Mouse (Mus musculus): ENCODE measurements around the gene Bmp10.
A peak's percentile ranks its signal among the peaks of the same experiment; 100 is the strongest.

Bmp10 gene

DNA sequence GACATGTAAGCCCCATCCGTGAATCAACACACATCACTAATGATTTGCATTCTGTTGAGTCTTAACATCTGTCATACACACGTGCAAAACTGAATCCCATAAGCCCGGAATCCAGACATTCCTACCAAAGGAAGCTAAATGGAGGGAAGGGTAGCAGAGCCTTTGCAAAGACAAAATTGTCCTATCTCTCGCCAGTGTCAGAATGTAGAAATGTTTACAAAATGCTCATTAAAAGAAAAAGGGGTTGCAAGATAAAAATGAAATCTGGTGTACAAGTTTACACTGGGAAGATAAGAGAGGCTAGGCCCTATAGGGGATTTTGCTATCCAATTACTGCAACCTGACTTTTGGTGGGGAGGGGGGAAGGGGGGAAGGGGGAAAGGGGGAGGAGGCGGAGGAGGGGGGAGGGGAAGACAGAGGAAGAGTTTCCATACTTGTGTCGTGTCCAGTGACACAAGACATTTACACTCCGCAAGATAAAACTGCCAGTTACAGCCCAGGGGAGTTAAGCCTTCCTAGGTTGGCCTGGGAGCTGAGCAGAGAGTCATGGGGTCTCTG, at the start of gene Bmp10:
Bmp10 (plus strand) TSS at position 508 of the 558 bp plus-strand sequence.
- no peak for DNase-seq (ENCODE audit: low spot score in 2 of 2)

DNA sequence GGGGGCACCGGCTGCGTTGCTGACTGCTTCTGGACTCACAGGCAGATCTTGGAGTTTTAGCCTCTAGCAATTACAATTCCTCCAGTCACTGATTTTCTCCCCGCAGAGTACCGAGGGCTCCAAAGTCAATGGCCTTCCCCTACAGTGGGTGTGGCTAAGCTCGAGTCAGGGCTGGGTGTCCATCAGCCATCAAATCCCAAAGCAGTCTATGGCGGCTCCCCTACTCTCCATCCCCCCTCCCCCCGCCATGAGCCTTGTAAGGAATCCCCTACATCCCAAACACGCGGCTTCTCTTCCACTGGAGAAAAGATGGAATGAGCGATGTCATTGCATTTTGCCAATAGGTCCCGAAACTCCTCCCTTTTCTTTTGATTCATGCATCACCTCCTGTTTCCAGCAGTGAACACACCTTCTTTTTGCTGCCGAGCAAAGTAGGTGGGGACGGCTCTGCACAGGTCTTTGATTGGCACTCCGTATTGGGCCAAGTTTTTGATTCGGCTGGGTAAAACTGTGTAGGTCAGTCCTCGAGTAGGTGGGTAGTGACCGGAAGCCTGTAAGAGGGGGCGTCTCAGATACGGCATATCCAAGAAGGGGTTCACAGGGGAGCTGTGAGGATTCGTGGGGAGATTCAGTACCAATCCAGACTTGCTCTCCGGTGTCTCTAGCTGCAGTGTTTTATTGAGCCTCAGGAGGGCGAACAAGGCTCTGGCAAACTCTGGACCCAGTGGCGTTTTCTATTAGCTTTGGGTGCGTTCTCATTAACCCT, 44.7 kb upstream of the Bmp10 start:
- peak in 1 of 2 experiments; percentile 33 for DNase-seq (ENCODE audit: low spot score in 2 of 2)

DNA sequence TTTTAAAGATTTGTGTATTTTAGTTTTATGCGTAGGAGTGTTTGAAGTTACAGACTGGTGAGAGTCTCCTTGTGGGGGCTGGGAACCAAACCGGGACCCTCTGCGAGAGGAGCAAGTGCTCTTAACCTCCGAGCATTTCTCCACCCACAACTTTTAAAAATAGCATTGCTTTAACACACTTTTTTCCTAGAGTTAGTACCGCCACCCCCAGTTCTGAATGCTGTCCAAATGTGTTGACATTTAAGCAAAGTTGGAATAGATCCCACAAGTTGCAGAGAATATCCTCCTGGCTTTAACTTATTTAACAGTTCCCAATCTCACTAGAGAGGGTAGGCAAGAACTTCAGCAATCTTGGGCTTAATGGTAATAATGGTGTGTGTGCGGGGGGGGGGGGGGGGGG, 44.0 kb upstream of the Bmp10 start:
- DNase-seq (ENCODE audit: low spot score in 2 of 2): peak in 1 of 2 experiments; percentile 27

DNA sequence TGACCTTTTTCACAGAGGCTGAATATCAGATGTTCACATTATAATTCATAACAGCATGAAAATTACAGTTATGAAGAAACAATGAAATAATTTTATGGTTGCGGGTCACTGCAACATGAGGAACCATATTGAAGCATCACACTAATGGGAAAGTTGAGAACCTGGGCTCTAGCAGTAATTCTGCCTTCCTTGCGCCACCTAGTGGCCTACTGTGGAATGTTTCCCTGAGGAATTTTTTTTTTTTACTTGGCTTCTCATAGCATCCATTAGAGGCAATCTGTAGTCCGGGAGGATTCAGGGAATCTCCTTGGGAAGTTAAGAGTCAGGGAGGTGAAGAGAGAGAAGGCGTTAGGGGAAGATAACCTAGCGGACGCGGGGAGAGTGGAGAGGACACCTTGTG, 42.6 kb upstream of the Bmp10 start:
- DNase-seq (ENCODE audit: low spot score in 2 of 2): peak; percentile 34 to 64

DNA sequence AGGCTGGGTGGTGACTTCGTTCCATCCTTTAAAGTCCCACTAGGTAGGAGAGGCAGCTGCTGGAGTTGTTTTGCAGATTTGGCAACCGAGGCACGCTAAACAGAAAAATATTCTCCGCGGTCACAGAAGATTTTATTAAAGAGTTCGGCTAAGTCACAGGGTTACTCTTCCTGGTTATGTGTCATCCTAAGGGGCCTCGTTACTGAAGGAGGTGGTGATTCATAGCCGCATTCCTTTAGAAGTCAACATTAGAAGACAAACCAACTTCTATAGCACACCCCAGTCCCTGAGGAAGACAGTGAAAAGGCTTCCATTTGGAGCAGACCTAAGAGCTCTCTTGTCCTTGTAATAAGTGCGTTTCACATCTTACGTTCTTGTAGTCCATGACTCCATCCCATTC, 42.1 kb upstream of the Bmp10 start:
- DNase-seq (ENCODE audit: low spot score in 2 of 2): no peak

DNA sequence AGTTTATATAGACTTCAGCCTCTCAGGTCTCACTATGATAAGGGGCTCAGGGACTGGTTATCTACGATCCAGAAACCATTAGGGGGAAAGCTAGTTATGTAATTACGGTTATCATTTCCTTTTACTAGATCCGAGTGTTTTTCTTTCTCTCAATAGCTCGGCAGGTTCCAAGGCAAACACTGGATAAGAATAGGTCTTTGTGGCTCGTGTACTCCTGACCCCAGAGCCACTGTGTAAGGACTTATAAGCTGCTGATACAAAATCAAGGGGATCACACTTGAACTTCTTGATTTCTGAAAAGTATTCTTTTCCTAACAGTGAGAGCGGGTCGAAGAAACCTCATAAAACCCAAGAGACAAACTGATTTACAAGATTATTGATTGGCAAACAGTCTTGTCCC, 39.9 kb upstream of the Bmp10 start, which contains the start of gene Gkn3:
Gkn3 (minus strand) TSS at position 59 of the 400 bp plus-strand sequence.
- DNase-seq (ENCODE audit: low spot score in 2 of 2): no peak

DNA sequence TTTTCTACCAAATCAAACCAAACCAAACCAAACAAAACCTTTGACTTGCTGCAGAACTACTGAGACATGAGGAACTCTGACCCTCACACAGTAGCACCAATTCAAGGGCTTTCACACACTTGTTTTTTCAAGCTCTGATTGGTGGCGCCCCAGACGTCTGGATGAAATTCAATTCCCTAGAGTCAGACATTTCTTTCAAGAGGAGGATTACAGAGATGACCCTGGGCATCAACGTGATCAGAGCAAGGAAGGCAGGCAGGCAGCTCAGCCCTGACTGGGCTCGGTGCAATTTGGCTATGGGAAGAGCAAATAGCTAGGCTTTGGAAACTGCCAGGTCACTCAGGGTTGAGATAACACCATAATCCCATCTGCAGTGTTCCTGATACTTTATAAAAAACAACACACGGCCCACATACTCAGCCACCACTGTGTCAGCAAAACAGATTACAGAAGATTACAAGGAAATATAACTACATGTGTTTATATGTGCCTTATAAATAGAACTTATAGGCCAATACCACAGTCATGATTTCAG, 39.3 kb upstream of the Bmp10 start:
- DNase-seq (ENCODE audit: low spot score in 2 of 2): no peak

DNA sequence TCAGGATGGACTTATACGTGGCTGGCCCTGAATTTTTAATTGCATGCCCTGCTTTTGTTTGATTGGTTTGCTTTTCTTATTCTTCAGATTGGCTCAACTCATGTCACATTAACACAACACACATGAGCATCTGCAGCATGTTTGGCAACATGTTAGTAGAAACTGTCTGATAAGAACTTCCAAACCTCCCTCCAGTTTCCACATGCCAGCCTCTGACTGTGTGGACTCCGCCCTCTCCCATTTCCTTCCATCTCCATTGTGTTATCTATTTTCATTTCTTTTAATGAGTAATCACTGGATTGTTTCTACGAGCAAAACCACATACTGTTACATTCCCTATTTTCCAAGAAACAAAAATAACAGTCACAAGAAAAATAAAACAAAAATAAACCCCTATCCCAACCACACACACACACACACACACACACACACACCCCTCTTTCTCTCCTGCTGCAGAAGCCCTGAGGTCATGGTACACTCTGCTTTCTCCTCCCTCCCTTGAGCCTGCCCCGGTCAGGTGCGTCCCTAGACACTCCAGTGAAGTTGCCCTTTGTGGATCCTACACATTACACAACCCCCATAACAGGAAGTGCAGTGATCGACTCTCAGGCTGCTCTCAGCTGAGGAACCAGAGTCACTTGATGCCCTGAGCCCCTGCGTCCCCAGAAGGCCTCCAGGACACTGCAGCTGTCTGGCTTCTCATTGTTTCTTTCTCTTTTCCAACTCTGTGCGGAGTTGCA, 35.2 kb upstream of the Bmp10 start:
- no peak for DNase-seq (ENCODE audit: low spot score in 2 of 2)

DNA sequence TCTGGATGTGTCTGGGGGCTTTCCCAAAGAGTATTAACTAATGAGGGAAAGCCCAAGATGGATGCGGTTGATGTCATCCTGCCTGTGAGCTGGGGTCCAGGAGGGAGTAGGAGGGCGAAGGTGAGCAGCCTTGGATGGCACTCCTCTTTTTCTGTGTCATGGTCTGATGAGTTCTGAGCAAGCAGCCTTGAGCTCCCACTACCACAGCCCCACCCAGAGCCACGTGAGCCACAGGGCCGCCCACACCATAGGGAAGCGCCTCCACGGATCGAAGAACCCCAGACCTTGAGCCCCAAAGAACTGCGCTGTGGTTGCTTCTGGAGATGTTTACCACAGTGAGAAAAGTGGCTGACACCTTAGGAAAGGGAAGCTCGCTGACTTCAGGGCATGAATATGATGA, 34.0 kb upstream of the Bmp10 start:
- DNase-seq (ENCODE audit: low spot score in 2 of 2): no peak

DNA sequence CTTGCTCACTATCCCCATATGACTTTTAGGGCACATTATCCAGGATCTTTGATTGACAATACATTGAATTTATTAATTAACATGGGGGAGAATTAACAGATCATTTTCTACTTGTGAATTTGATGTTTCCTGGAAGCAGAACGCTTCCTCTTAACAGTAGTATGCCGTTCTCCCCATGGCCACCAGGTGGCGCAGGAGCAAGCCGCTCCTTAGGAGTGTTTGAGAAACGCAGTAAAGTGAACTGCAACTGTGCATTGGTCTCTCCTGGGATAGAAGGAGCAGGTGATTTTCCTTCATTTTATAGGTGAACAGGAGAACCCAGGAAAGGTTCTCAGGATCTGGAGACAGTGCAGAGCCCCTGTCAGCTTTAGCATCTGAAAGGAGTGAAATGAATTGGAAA, 29.7 kb upstream of the Bmp10 start:
- DNase-seq (ENCODE audit: low spot score in 2 of 2): peak in 1 of 2 experiments; percentile 70

DNA sequence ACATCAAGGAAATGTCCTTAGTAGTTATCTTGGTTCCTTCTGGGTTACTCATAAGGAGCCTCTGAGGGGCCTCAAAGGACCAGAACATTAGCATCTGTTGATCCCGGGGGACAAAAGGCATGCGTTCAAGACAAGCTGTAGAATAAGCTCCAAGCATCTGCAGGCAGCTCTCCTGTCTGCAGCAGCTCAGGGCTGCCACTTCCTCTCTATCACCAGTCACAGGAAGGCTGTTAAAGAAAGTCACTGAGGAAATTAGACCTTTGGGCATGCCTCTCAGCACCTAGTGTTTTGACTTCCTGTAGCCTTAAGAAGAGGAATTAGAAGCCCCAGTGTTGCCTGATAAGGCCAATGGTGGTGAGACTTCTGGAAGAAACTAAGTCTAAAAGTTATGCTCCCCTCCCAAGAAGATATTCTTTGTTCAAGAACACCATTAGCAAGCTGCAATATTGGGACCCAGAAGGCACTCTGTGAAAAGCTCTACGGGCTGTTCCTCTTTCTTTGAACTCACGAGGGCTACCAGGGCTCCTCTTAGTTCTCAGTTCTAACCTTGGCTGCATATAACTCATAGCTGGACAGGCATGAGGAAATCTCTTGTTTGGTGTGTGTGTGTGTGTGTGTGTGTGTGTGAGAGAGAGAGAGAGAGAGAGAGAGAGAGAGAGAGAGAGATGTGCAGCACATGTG, 28.8 kb upstream of the Bmp10 start:
- DNase-seq (ENCODE audit: low spot score in 2 of 2): no peak

DNA sequence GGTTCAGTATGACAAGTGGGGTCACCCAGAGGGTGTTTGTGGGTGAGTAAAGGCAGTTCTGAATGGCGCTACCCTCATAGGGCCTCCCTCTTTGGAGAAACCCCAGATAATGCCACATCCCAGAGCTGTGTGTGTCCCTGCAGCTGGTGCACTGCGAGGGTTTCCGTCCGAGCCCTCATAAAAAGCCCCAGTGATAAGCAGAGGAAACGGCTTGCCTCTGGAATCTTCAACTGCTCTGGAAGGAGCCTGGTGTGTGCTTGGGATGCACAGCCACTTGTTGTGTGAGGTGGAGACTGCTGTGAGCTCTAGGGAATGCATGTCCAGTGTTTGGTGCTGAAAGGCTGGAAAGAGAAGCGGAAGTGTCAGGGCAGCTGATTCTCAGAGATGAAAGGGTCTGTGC, 27.3 kb upstream of the Bmp10 start:
- DNase-seq (ENCODE audit: low spot score in 2 of 2): no peak

DNA sequence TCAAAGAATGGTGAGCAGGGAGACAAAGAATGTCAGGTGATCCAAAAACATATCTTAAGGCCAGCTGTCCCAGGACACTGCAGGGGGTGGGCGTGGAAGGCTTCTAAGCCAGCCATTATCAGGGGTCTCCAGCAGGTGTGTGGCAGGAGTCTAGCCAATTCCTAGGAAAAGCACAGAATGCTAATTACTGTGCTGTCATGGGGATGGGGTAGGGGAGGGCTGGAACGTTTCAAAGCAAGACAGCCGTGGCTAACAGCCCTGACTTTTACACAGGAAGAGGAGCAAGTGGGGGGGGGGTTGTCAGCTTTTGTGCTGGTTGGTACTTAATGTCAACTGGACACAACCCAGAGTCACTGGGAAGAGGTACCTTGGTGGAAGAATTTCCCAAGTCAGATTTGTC, 16.8 kb upstream of the Bmp10 start:
- DNase-seq (ENCODE audit: low spot score in 2 of 2): no peak

DNA sequence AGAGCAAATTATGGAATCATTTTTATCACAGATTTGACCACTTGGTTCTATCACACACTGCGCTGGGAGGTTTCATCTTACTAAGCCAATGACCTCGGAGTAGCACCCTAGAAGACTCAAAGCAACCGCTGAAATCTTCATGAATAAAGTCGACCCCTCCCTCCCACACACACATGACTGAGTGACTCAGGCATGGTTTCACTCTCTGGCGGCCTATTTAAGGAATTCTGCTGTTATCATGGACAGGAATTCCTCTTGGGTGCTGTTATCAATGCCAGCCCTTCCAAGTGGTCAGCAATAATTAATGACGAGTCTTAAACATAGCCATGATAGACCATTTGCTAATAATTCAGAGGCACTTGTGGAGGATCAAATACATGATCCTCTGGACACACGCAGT, 6.5 kb upstream of the Bmp10 start:
- no peak for DNase-seq (ENCODE audit: low spot score in 2 of 2)

DNA sequence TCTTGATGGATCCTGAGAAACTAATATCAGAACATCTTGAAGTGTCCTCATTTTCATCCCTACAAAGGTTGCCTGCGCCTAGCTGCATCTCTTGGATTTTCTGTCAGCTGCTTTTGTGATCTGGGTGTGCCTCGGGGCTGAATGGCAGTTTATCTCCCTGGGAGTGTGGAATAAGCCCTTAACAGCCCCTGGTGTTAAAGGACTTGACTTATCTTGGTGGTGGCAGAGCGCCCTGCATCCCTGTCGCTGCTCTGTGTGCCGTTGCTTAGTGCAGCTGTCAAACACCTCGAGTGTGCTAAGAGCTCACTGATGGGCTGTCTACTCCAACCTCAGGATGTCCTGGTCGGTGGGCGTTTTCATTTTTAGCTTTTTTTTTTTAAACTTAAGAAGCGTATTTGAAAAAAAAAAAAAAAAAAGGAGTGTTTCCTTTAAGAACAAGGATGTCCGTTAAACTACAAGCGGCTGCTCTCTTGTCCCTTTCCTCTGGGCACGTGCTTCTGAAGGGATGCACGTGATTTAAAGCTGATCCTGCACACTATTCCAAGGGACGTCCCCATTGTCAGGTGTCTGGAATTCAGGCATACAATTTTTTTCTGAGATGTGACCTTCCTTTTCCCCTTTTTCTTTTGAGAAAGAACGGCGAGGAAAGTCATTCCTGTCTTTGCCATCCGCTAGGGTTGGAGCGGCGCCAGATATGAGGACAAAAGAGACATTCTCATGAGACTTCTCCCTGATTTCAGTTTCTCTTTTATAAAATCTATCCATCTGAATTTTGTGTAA, 4.6 kb upstream of the Bmp10 start:
- DNase-seq (ENCODE audit: low spot score in 2 of 2): no peak

DNA sequence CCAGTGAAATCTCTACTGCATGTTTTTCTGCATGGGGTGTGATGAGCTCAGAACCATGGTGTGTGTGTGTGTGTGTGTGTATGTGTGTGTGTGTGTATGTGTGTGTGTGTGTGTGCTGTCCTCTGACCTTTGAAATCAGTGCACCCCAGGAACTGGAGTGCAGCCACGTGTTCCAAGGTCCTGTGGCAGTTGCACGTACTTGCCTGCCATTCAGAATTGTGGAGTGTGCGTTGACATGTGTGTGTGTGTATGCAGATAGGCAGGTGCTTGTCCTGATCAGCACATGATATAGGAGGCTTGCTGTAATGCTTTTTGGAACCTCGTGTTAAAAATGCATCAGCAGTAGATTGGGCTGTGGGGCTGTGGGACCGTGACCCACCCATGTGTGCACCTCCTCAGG, 1.8 kb upstream of the Bmp10 start:
- DNase-seq (ENCODE audit: low spot score in 2 of 2): no peak

DNA sequence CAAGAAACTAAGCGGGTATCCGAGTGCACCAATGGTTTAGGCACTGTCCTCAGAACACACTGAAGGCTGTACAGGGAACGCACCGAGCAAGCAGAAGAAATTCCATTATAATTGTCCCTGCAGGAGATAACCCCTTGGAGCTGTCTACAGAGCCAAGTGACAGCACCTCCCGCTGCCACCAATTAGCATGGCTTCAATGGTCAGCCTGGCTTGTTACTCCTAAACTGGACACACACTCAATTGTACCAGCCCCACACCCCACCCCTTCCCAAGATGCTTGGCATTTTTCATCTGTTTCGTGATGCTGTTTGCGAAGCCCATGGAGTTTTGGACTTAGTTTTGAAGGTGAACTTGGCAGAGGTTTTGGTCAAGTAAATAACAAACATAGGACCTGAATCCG, 1.2 kb upstream of the Bmp10 start:
- DNase-seq (ENCODE audit: low spot score in 2 of 2): no peak

DNA sequence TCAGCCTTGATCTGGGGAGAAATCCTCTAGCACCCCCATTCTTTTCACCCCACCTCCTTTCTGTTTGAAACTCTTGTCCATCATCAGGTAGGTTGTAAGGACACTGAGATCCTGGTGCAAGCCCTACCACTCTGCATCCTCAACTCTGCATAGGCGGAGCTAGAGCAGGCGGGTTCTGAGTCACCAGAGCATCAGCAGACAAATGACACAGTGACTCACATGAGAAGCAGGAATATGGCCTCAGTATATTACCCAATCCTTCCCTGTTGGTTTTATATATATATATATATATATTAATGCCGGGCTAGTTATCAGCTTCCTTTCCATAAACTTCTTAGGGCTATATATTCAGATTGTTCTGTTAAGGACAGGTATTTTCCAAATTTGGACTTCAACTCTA, 7.0 kb downstream of the Bmp10 start:
- DNase-seq (ENCODE audit: low spot score in 2 of 2): no peak

DNA sequence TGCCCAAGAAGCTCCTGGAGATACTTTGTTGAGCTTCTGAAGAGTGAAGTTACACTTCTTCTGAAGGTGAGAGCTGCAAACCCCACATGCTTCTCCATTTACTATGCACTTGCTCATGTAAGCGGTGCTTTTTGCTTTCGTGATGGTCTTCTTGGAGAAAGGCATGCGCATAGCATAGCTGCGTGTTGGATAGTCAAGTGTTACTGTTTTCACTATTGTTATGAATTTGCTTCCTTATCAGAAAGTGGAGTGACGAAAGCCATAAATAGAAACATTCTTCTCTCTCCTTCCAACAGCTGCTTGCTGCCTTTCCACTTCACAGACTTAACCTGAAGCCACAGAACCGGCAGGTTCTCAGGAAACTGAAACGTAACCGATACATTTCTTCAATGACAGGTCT, 8.0 kb downstream of the Bmp10 start:
- no peak for DNase-seq (ENCODE audit: low spot score in 2 of 2)

DNA sequence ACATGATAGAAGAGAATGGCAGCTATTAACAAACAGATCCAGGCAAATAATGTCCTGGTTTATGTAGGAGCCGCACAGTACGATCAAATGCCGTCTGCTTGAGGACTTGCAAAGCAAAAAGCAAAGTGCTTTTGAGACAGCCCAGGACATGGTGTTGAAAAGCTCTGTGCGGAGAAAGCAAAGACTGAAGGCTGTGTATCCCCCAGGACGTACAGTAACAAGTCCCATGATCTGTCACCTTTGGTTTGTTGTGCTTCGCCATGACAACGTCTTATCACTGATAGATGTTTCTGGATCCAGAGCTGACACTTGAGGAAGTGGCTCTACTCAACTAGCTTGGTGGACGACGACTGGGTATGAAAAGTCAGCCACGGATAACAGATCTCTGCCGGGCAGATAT, 14.5 kb downstream of the Bmp10 start:
- DNase-seq (ENCODE audit: low spot score in 2 of 2): no peak

DNA sequence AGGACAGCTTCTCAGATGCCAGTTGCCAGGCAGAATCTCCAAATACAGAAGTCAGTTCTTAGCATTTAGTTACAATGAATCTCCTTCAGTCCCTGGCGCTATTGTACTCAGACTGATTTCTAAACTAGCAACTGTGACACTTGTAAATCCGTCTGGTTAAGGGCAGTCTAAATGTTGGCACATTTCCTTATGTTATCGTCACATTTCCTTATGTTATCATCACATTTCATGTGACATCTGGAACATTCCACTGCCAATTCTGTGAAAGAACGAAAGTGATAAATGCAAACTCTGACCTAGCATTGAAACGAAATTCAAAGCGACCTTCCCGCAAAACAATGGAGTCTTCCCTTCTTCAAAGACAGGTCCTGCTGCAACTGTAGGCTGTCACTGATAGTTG, 16.4 kb downstream of the Bmp10 start:
- no peak for DNase-seq (ENCODE audit: low spot score in 2 of 2)

Measured in frontal cortex, postnatal 10 days (tissue).